Mouse (Mus musculus): Measurements from ENCODE around the gene Cadps. TPM values are rescaled to one million over a fixed set of nuclear protein-coding genes. Genes with fewer than 3 reads are reported as not detected.

The Cadps gene
- 4.3 and 7.8 TPM in 2 replicates for polyA plus RNA-seq (2016; fragmentation: Nextera tagmentation; extraction: Ambion mirVana)

GRCm38 (mm10) chr14:12822491-12823219 is at the start of gene Cadps:
Gene Cadps, minus strand, starts transcription at chr14:12823079.
- Histone ChIP-seq H3K4me3 (peak within 1 kb of the TSS; percentile 76), H3K27ac (peak within 1 kb of the TSS; percentile 91), H3K9me3 (no peaks in the 10 kb centered on the region), H3K4me1 (replicated peaks) (peaks cover 15% of the 10 kb centered on the region), H3K36me3 (no peaks in the 10 kb centered on the region), H3K27me3 (ENCODE audit: insufficient read depth, poor library complexity, severe bottlenecking) (peaks cover 8% of the 10 kb centered on the region; the same call in 1 of the 2 replicates)
- WGBS: under 1% methylated on average over 69 of the region's 71 CpGs
- DNase-seq (ENCODE audit: low spot score): peak; percentile 69

- 92% methylated on average over 1 of the region's 1 CpGs for WGBS
- Histone ChIP-seq H3K4me1 (replicated peaks) (no peaks in the 10 kb centered on the region), H3K27ac (no peak overlapping the region), H3K36me3 (no peaks in the 10 kb centered on the region), H3K9me3 (no peaks in the 10 kb centered on the region), H3K27me3 (ENCODE audit: insufficient read depth, poor library complexity, severe bottlenecking) (no peaks in the 10 kb centered on the region), H3K4me3 (no peak overlapping the region)
- no peak for DNase-seq (ENCODE audit: low spot score)
Measured at GRCm38 (mm10) chr14:12869605-12870004, 46.7 kb upstream of the Cadps start.

GRCm38 (mm10) chr14:12865258-12865657 is 42.4 kb upstream of the Cadps start:
- Histone ChIP-seq H3K36me3 (no peaks in the 10 kb centered on the region), H3K27me3 (ENCODE audit: insufficient read depth, poor library complexity, severe bottlenecking) (no peaks in the 10 kb centered on the region), H3K4me3 (no peak overlapping the region), H3K27ac (no peak overlapping the region), H3K9me3 (no peaks in the 10 kb centered on the region), H3K4me1 (replicated peaks) (no peaks in the 10 kb centered on the region)
- WGBS: 78% methylated on average over 2 of the region's 2 CpGs
- DNase-seq (ENCODE audit: low spot score): no peak

GRCm38 (mm10) chr14:12843860-12844259 is 21.0 kb upstream of the Cadps start:
- no peak for DNase-seq (ENCODE audit: low spot score)
- H3K27me3 ChIP-seq (ENCODE audit: insufficient read depth, poor library complexity, severe bottlenecking): no peaks in the 10 kb centered on the region
- H3K4me3 ChIP-seq: no peak overlapping the region
- H3K9me3 ChIP-seq: no peaks in the 10 kb centered on the region
- no peaks in the 10 kb centered on the region for H3K36me3 ChIP-seq
- H3K4me1 ChIP-seq (replicated peaks): no peaks in the 10 kb centered on the region
- H3K27ac ChIP-seq: no peak overlapping the region

- no peaks in the 10 kb centered on the region for H3K36me3 ChIP-seq
- peaks cover 6% of the 10 kb centered on the region; the same call in 1 of the 2 replicates for H3K4me1 ChIP-seq (replicated peaks)
- H3K27ac ChIP-seq: no peak overlapping the region
- H3K9me3 ChIP-seq: no peaks in the 10 kb centered on the region
- no peak overlapping the region for H3K4me3 ChIP-seq
- 75% methylated on average over 1 of the region's 1 CpGs for WGBS
- no peak for DNase-seq (ENCODE audit: low spot score)
- no peaks in the 10 kb centered on the region for H3K27me3 ChIP-seq (ENCODE audit: insufficient read depth, poor library complexity, severe bottlenecking)
Measured at GRCm38 (mm10) chr14:12839471-12839870, 16.6 kb upstream of the Cadps start.

- Histone ChIP-seq H3K27me3 (ENCODE audit: insufficient read depth, poor library complexity, severe bottlenecking) (no peaks in the 10 kb centered on the region), H3K9me3 (no peaks in the 10 kb centered on the region), H3K4me3 (no peak overlapping the region), H3K36me3 (no peaks in the 10 kb centered on the region), H3K4me1 (replicated peaks) (peaks cover 6% of the 10 kb centered on the region; the same call in 1 of the 2 replicates), H3K27ac (no peak overlapping the region)
- DNase-seq (ENCODE audit: low spot score): no peak
Measured at GRCm38 (mm10) chr14:12838949-12839348, 16.1 kb upstream of the Cadps start.

GRCm38 (mm10) chr14:12838323-12838722 is 15.4 kb upstream of the Cadps start:
- H3K36me3 ChIP-seq: no peaks in the 10 kb centered on the region
- H3K4me3 ChIP-seq: no peak overlapping the region
- no peak for DNase-seq (ENCODE audit: low spot score)

GRCm38 (mm10) chr14:12837902-12838301 is 15.0 kb upstream of the Cadps start:
- DNase-seq (ENCODE audit: low spot score): no peak
- Histone ChIP-seq H3K27me3 (ENCODE audit: insufficient read depth, poor library complexity, severe bottlenecking) (no peaks in the 10 kb centered on the region), H3K36me3 (no peaks in the 10 kb centered on the region), H3K9me3 (no peaks in the 10 kb centered on the region), H3K4me3 (no peak overlapping the region), H3K4me1 (replicated peaks) (peaks cover 6% of the 10 kb centered on the region; the same call in 1 of the 2 replicates), H3K27ac (no peak overlapping the region)
- 16% methylated on average over 1 of the region's 1 CpGs for WGBS

More at GRCm38 (mm10) chr14:12838323-12838722, 15.4 kb upstream of the Cadps start:
- no peak overlapping the region for H3K27ac ChIP-seq
- no peaks in the 10 kb centered on the region for H3K9me3 ChIP-seq
- no peaks in the 10 kb centered on the region for H3K27me3 ChIP-seq (ENCODE audit: insufficient read depth, poor library complexity, severe bottlenecking)
- H3K4me1 ChIP-seq (replicated peaks): peaks cover 6% of the 10 kb centered on the region; the same call in 1 of the 2 replicates

- Histone ChIP-seq H3K27ac (no peak overlapping the region), H3K27me3 (ENCODE audit: insufficient read depth, poor library complexity, severe bottlenecking) (peaks cover 8% of the 10 kb centered on the region; the same call in 1 of the 2 replicates), H3K4me3 (peak overlapping the region; percentile 76; the same call in 1 of the 2 replicates), H3K9me3 (no peaks in the 10 kb centered on the region), H3K4me1 (replicated peaks) (peaks cover 15% of the 10 kb centered on the region), H3K36me3 (no peaks in the 10 kb centered on the region)
- whole genome bisulfite sequencing: 17% methylated on average over 6 of the region's 6 CpGs
- peak; percentile 55 for DNase-seq (ENCODE audit: low spot score)
Measured at GRCm38 (mm10) chr14:12823781-12824180, 902 bp upstream of the Cadps start.

- H3K27ac ChIP-seq: peak overlapping the region; percentile 91
- H3K4me3 ChIP-seq: peak overlapping the region; percentile 76
- peak; percentile 80 for DNase-seq (ENCODE audit: low spot score)
- peaks cover 15% of the 10 kb centered on the region for H3K4me1 ChIP-seq (replicated peaks)
- no peaks in the 10 kb centered on the region for H3K36me3 ChIP-seq
- no peaks in the 10 kb centered on the region for H3K9me3 ChIP-seq
- WGBS: under 1% methylated on average over 58 of the region's 58 CpGs
- peaks cover 8% of the 10 kb centered on the region; the same call in 1 of the 2 replicates for H3K27me3 ChIP-seq (ENCODE audit: insufficient read depth, poor library complexity, severe bottlenecking)
Measured at GRCm38 (mm10) chr14:12821831-12822490, 918 bp downstream of the Cadps start.

GRCm38 (mm10) chr14:12821156-12821813 is 1.6 kb downstream of the Cadps start:
- no peaks in the 10 kb centered on the region for H3K9me3 ChIP-seq
- H3K27me3 ChIP-seq (ENCODE audit: insufficient read depth, poor library complexity, severe bottlenecking): peaks cover 8% of the 10 kb centered on the region; the same call in 1 of the 2 replicates
- H3K4me3 ChIP-seq: peak overlapping the region; percentile 76
- under 1% methylated on average over 13 of the region's 13 CpGs for WGBS
- H3K4me1 ChIP-seq (replicated peaks): peaks cover 15% of the 10 kb centered on the region
- DNase-seq (ENCODE audit: low spot score): no peak
- H3K27ac ChIP-seq: peak overlapping the region; percentile 91
- H3K36me3 ChIP-seq: no peaks in the 10 kb centered on the region

GRCm38 (mm10) chr14:12820149-12820548 is 2.7 kb downstream of the Cadps start:
- H3K4me1 ChIP-seq (replicated peaks): peaks cover 15% of the 10 kb centered on the region
- 82% methylated on average over 1 of the region's 1 CpGs for WGBS
- no peak for DNase-seq (ENCODE audit: low spot score)
- no peaks in the 10 kb centered on the region for H3K36me3 ChIP-seq
- H3K27ac ChIP-seq: no peak overlapping the region
- H3K4me3 ChIP-seq: no peak overlapping the region
- peaks cover 8% of the 10 kb centered on the region; the same call in 1 of the 2 replicates for H3K27me3 ChIP-seq (ENCODE audit: insufficient read depth, poor library complexity, severe bottlenecking)
- H3K9me3 ChIP-seq: no peaks in the 10 kb centered on the region

- no peak overlapping the region for H3K4me3 ChIP-seq
- peaks cover 14% of the 10 kb centered on the region for H3K4me1 ChIP-seq (replicated peaks)
- no peaks in the 10 kb centered on the region for H3K9me3 ChIP-seq
- no peak for DNase-seq (ENCODE audit: low spot score)
- WGBS: 90% methylated on average over 1 of the region's 1 CpGs
- no peak overlapping the region for H3K27ac ChIP-seq
- no peaks in the 10 kb centered on the region for H3K36me3 ChIP-seq
- peaks cover 8% of the 10 kb centered on the region; the same call in 1 of the 2 replicates for H3K27me3 ChIP-seq (ENCODE audit: insufficient read depth, poor library complexity, severe bottlenecking)
Measured at GRCm38 (mm10) chr14:12818442-12818841, 4.4 kb downstream of the Cadps start.

Measured in hindbrain, embryonic 10.5 days (tissue).